Mouse (Mus musculus) bone marrow, adult 2 months (tissue): ENCODE data around the gene Ttc8. TPM values are rescaled to one million over a fixed set of nuclear protein-coding genes. Genes with fewer than 3 reads are reported as not detected.

Experiments used
- H3K27ac ChIP-seq: fragments of 200-500 bp; 2 replicates; pipeline ENCODE4 v1.5.1; 2012; ENCODE audit warnings: low read depth, mild to moderate bottlenecking, control low read depth, inconsistent platforms, low read length; ENCODE audit not compliant: control insufficient read depth, poor library complexity, insufficient read depth
- H3K4me1 ChIP-seq: fragments of 200-500 bp; 2 replicates; pipeline ENCODE4 v1.6.1; 2011; ENCODE audit warnings: low read length; ENCODE audit not compliant: control insufficient read depth, insufficient read depth
- H3K4me3 ChIP-seq: fragments of 200-500 bp; replicated peaks from 2 replicates; pipeline ENCODE3; 2011; ENCODE audit warnings: mild to moderate bottlenecking, low read depth, low read length, control low read depth; ENCODE audit not compliant: control insufficient read depth
- CTCF ChIP-seq: fragments of 200-500 bp; IDR thresholded peaks from 2 replicates; pipeline ENCODE4 v1.5.1; 2011; ENCODE audit warnings: low read length, control low read depth; ENCODE audit not compliant: control insufficient read depth, insufficient read depth
- POLR2A ChIP-seq: fragments of 200-500 bp; IDR thresholded peaks from 2 replicates; pipeline ENCODE4 v1.6.1; 2011; ENCODE audit warnings: low read depth, mild to moderate bottlenecking, control low read depth, low read length, borderline replicate concordance; ENCODE audit not compliant: control insufficient read depth
- WGBS: fragments of 180-500 bp; shearing (Covaris S2); methylation state at CpG from one replicate; pipeline ENCODE4 v1.1.7; 2018; 5-methylcytosine and 5-hydroxymethylcytosine counted together
- polyA plus RNA-seq: library from polyadenylated mRNA; stranded (reverse); fragments of >200 nt; gene quantifications from 2 replicates; pipeline ENCODE4 v1.2.4, GENCODE M21; 2011; ENCODE audit warnings: low replicate concordance; ENCODE audit not compliant: missing spikeins, insufficient read depth, insufficient read length

Ttc8 gene
- polyA plus RNA-seq, 1 experiment: 2.1 TPM

- Histone ChIP-seq H3K4me3 (no peak overlapping the region), H3K4me1 (no peaks in the 10 kb centered on the region; the same call in 1 of the 2 replicates), H3K27ac (no peak overlapping the region)
- WGBS: 31% methylated on average over 10 of the region's 10 CpGs
- no peak for TF ChIP-seq POLR2A
- no peak for TF ChIP-seq CTCF
These were observed 78.5 kb downstream of the Ttc8 start for GRCm38 (mm10) chr12:98998662-98999428.

- no peak overlapping the region for H3K27ac ChIP-seq
- no peaks in the 10 kb centered on the region; the same call in 1 of the 2 replicates for H3K4me1 ChIP-seq
- TF ChIP-seq CTCF (no peak), POLR2A (no peak)
- no peak overlapping the region for H3K4me3 ChIP-seq
- 70% methylated on average over 2 of the region's 2 CpGs for WGBS
These were observed 79.9 kb downstream of the Ttc8 start for GRCm38 (mm10) chr12:99000310-99000709.

GRCm38 (mm10) chr12:99003046-99003445, 82.7 kb downstream of the Ttc8 start:
- Histone ChIP-seq H3K4me1 (no peaks in the 10 kb centered on the region), H3K4me3 (no peak overlapping the region), H3K27ac (no peak overlapping the region)
- no peak for TF ChIP-seq CTCF
- no peak for TF ChIP-seq POLR2A
- 75% methylated on average over 4 of the region's 4 CpGs for WGBS

- Histone ChIP-seq H3K4me1 (no peaks in the 10 kb centered on the region), H3K4me3 (no peak overlapping the region), H3K27ac (no peak overlapping the region)
- 93% methylated on average over 2 of the region's 2 CpGs for WGBS
- TF ChIP-seq POLR2A (no peak), CTCF (no peak)
These were observed 84.4 kb downstream of the Ttc8 start for GRCm38 (mm10) chr12:99004752-99005151.

- H3K27ac ChIP-seq: no peak overlapping the region
- TF ChIP-seq POLR2A: no peak
- no peak for TF ChIP-seq CTCF
- H3K4me1 ChIP-seq: no peaks in the 10 kb centered on the region
- 81% methylated on average over 1 of the region's 1 CpGs for WGBS
- H3K4me3 ChIP-seq: no peak overlapping the region
These were observed 88.4 kb downstream of the Ttc8 start for GRCm38 (mm10) chr12:99008786-99009185.

GRCm38 (mm10) chr12:99009430-99009829, 89.1 kb downstream of the Ttc8 start:
- WGBS: 75% methylated on average over 4 of the region's 4 CpGs
- no peaks in the 10 kb centered on the region for H3K4me1 ChIP-seq
- H3K4me3 ChIP-seq: no peak overlapping the region
- no peak for TF ChIP-seq POLR2A
- no peak for TF ChIP-seq CTCF
- H3K27ac ChIP-seq: no peak overlapping the region

GRCm38 (mm10) chr12:99010044-99010443, 89.7 kb downstream of the Ttc8 start:
- 84% methylated on average over 6 of the region's 6 CpGs for WGBS
- H3K4me1 ChIP-seq: no peaks in the 10 kb centered on the region
- H3K27ac ChIP-seq: no peak overlapping the region
- TF ChIP-seq POLR2A (no peak), CTCF (no peak)
- no peak overlapping the region for H3K4me3 ChIP-seq

- H3K4me1 ChIP-seq: no peaks in the 10 kb centered on the region
- H3K27ac ChIP-seq: no peak overlapping the region
- WGBS: 57% methylated on average over 22 of the region's 22 CpGs
- TF ChIP-seq POLR2A: no peak
- TF ChIP-seq CTCF: no peak
- H3K4me3 ChIP-seq: no peak overlapping the region
These were observed 90.9 kb downstream of the Ttc8 start for GRCm38 (mm10) chr12:99011161-99011861.

- Histone ChIP-seq H3K4me3 (no peak overlapping the region), H3K4me1 (no peaks in the 10 kb centered on the region), H3K27ac (no peak overlapping the region)
- WGBS: 71% methylated on average over 4 of the region's 4 CpGs
- TF ChIP-seq POLR2A (no peak), CTCF (no peak)
These were observed 95.5 kb downstream of the Ttc8 start for GRCm38 (mm10) chr12:99015870-99016269.
